Mouse (Mus musculus) megakaryocyte, embryonic 14.5 days (primary cell): ENCODE data around the gene Olfr424.

Experiments used
- FLI1 ChIP-seq: IDR thresholded peaks from 2 replicates; pipeline ENCODE4 v1.6.1; 2012; ENCODE audit warnings: low read length, inconsistent platforms, mixed read lengths
- GATA1 ChIP-seq: IDR thresholded peaks from 3 replicates; pipeline ENCODE4 v1.6.1; 2012; ENCODE audit warnings: mixed read lengths, low read length, inconsistent platforms, borderline replicate concordance

- TF ChIP-seq GATA1 (no peak), FLI1 (no peak)
These were observed 34.7 kb upstream of the Olfr424 start, which contains the start of gene Olfr427 for GRCm38 (mm10) chr1:174096591-174096990.
